Mouse (Mus musculus) Patski (cell line): ENCODE data around the gene Psip1. TPM values are rescaled to one million over a fixed set of nuclear protein-coding genes. Genes with fewer than 3 reads are reported as not detected.
"Not testable (repeated sequence)": the region's sequence is repeated elsewhere in the genome, so short reads cannot be mapped to it uniquely, and the experiment has no call there.

Experiments
- ATAC-seq: fragments of 100-300 bp; one replicate; pipeline ENCODE4 v1.8.0; 2021
- CTCF ChIA-PET: fragments of 350-600 bp; sonication (Branson Sonifier 250); formaldehyde crosslinking; loops from one replicate; lab custom pipeline; 2022; ENCODE audit warnings: inconsistent platforms; lab: Charles Lee
- POLR2A ChIA-PET: fragments of 350-600 bp; sonication (Branson Sonifier 250); formaldehyde crosslinking; loops from one replicate; lab custom pipeline; 2022; ENCODE audit warnings: antibody characterized with exemption, inconsistent platforms; lab: Charles Lee
- DNase-seq: peaks from one replicate; pipeline ENCODE4 v3.0.0-alpha.2; 2011; ENCODE audit warnings: low read depth, low spot score
- H3K27me3 ChIP-seq: fragments of 371-371 bp; one replicate; pipeline ENCODE4 v1.5.1; 2021
- CTCF ChIP-seq: fragments of 100-300 bp; IDR thresholded peaks from one replicate; pipeline ENCODE4 v1.5.1; 2021
- in situ Hi-C: fragments of 300-500 bp; cut with MboI; formaldehyde crosslinking; loops from 3 replicates; pipeline ENCODE4 v1.11.1; 2018; ENCODE audit warnings: low pct_unique_long_range_greater_than_20kb, mixed read lengths
- polyA plus RNA-seq: library from polyadenylated mRNA; unstranded; gene quantifications from one replicate; pipeline ENCODE4 v1.2.3, GENCODE M21; 2021

Gene Psip1
- polyA plus RNA-seq, 1 experiment from 2014 or later, result 97.9 TPM

DNA sequence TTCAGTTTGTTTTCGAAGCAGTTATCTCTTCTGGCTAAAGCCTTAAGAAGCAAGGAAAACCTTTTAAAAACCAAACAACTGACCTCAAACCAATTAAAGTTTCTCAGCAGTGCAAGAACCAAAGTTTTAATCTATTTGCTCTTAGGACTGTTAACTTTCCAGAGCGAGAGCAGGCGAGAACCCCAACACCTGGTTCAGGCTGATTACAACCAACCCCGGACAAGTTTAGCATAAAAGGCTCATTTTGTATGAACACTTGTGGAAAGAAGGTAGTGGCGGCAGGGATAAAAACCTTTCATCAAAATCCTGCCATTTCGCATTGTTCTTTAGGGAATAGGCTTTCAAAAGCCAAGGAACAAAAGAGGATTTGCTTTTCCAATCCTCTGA is 38.2 kb upstream of the Psip1 start:
- in situ Hi-C loops, result no loop called here
- POLR2A ChIA-PET, result interaction anchor here (0.8 kb wide), 2 partner anchors 9 to 37 kb away, joined by 3 read pairs; no protein-coding TSS in a partner anchor
- no peak for TF ChIP-seq CTCF
- CTCF ChIA-PET, result interaction anchor here (1.9 kb wide), 1 partner anchor 40 kb away, joined by 8 read pairs; no protein-coding TSS in a partner anchor
- DNase-seq (no peak), ATAC-seq (no peak)
- no peaks in the 10 kb centered on the region for H3K27me3 ChIP-seq

DNA sequence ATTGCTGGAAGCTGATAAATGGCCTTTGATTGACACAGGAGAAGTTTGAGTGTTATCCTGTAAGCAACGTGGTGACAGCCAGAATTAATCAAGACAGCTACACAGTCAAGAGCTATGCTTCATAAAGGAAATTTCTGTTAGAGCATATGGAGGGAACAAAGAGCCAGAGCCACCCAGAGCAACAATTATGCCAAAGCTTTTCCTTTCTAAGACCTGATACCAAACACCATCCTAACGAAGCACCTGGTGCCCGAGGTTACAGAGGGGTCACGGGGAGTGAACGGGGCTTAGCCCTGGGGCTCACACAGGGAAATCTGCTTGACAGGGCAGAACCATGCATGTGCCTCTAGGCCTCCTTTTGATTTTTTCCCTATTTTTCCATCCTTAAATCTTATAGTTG is 35.8 kb upstream of the Psip1 start:
- DNase-seq (no peak), ATAC-seq (no peak)
- no peaks in the 10 kb centered on the region for H3K27me3 ChIP-seq
- POLR2A ChIA-PET, result no interaction called here
- CTCF ChIA-PET, result interaction anchor here (1.8 kb wide), 1 partner anchor 7 kb away, joined by 5 read pairs; no protein-coding TSS in a partner anchor
- in situ Hi-C loops, result no loop called here
- TF ChIP-seq CTCF, result no peak

DNA sequence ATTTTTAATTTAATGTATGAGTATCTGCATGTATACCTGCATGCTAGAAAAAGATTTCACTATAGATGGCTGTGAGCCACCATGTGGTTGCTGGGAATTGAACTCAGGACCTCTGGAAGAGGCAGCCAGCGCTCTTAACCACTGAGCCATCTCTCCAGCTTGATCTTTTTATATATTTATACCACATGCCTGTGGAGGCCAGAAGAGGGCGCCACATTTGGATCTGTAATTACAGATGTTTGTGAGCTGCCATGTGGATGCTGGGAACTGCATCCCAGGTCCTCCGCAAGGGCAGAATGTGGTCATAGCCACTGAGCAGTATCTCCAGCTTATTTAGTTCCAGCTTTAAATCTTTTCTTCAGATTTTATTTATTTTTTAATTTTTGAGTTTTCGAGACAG is 34.0 kb upstream of the Psip1 start:
- CTCF ChIA-PET, result interaction anchor here (1.1 kb wide), 1 partner anchor 55 kb away, joined by 3 read pairs; no protein-coding TSS in a partner anchor
- no peak for TF ChIP-seq CTCF
- H3K27me3 ChIP-seq, result no peaks in the 10 kb centered on the region
- ATAC-seq, result no peak
- DNase-seq, result no peak
- in situ Hi-C loops, result no loop called here
- POLR2A ChIA-PET, result no interaction called here

DNA sequence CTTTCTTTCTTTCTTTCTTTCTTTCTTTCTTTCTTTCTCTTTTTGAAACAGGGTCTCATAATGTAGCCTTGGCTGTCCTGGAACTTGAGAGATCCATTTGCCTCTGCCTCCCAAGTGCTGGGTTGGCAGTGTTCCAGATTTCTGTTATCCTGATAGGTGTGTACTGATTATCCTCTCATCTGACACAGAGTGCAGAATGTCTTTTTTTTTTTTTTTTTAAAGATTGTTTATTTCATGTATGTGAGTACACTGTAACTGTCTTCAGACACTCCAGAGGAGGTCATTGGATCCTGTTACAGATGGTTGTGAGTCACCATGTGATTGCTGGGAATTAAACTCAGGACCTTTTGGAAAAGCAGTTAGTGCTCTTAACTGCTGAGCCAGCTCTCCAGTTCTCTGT is 33.5 kb upstream of the Psip1 start:
- no peak for DNase-seq
- POLR2A ChIA-PET, result no interaction called here

GRCm38 (mm10) chr4:83519148-83519547 is 32.9 kb upstream of the Psip1 start:
- ATAC-seq (no peak), DNase-seq (no peak)
- ChIA-PET POLR2A (no interaction called here), CTCF (interaction anchor here (1.1 kb wide), 1 partner anchor 56 kb away, joined by 3 read pairs; no protein-coding TSS in a partner anchor)
- H3K27me3 ChIP-seq, result no peaks in the 10 kb centered on the region
- in situ Hi-C loops, result no loop called here
- TF ChIP-seq CTCF, result no peak

More for the DNA sequence above, 33.5 kb upstream of the Psip1 start:
- no peaks in the 10 kb centered on the region for H3K27me3 ChIP-seq
- in situ Hi-C loops, result no loop called here
- no peak for TF ChIP-seq CTCF
- CTCF ChIA-PET, result interaction anchor here (1.1 kb wide), 1 partner anchor 56 kb away, joined by 3 read pairs; no protein-coding TSS in a partner anchor
- no peak for ATAC-seq

DNA sequence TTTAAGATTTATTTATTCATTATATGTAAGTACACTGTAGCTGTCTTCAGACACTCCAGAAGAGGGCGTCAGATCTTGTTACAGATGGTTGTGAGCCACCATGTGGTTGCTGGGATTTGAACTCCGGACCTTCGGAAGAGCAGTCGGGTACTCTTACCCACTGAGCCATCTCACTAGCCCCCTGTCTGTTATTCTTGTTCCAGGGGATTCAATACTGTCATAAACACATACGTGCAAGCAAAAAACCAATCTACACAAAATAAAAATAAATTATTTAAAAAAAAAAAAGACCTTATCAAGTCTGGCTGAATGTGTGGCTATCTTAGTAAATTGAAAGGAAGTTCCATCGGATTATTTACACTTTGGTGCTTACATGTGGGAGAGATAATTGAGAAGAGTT is 29.9 kb upstream of the Psip1 start:
- CTCF ChIA-PET, ATAC-seq, H3K27me3 ChIP-seq, DNase-seq, in situ Hi-C loops, POLR2A ChIA-PET: not testable (repeated sequence)

DNA sequence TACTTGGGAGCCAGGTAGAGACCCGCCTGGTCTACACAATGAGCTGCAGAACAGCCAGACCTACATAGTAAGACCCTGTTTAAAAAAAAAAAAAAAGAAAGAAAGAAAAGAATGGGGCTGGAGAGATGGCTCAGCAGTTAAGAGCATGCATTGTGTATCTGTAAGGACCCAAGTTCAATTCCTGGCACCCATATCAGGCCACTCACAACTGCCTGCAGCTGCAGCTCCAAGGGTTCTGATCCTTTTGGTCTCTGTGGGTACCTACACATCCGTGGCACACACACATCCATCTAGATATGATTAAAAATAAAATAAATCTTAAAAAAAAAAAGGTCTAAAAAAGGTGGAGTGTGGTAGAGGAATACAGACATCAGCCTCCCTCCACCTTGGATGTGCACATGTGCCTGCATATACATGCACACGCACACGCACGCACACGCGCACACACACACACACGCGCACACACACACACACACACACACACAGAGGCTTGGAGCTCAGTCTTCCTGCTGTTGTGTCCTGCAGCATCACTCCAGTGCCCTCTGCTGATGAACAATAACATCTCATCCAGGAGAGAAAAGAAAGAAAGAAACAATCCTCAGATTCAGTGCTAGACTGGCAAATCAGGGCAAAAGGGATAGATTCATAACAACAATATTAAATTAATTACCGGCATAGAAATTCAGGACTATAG is 28.9 kb upstream of the Psip1 start:
- ChIA-PET CTCF (interaction anchor here (1.3 kb wide), 1 partner anchor 8 kb away, joined by 5 read pairs; no protein-coding TSS in a partner anchor), POLR2A (no interaction called here)
- ATAC-seq (no peak), DNase-seq (no peak)
- no peaks in the 10 kb centered on the region for H3K27me3 ChIP-seq
- TF ChIP-seq CTCF, result no peak
- in situ Hi-C loops, result no loop called here

DNA sequence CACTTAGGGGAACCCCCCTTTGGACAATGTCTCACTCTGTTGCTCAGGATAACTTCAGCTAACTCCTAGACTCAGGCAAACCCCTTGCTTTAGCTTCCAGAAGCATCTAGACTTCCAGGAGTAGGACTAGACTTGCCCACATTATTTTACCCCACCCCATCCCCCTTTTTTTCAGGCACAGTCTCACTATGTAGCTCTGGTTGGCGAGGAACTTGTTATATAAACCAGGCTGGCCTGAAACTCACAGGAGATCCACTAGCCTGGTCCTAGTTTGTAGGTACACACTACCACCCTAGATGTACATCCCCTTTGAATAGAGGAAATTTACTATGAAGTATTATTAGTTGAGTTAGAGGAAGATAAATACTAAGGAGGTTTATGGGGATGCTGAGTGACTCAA is 27.9 kb upstream of the Psip1 start:
- ChIA-PET CTCF (interaction anchor here (1.3 kb wide), 1 partner anchor 9 kb away, joined by 5 read pairs; no protein-coding TSS in a partner anchor), POLR2A (no interaction called here)
- no peaks in the 10 kb centered on the region for H3K27me3 ChIP-seq
- ATAC-seq (no peak), DNase-seq (no peak)
- in situ Hi-C loops, result no loop called here
- no peak for TF ChIP-seq CTCF

GRCm38 (mm10) chr4:83512644-83513043 is 26.4 kb upstream of the Psip1 start:
- in situ Hi-C loops, result no loop called here
- H3K27me3 ChIP-seq, result no peaks in the 10 kb centered on the region
- TF ChIP-seq CTCF, result no peak
- no peak for ATAC-seq
- no peak for DNase-seq
- ChIA-PET CTCF (interaction anchor here (2.1 kb wide), 1 partner anchor 9 kb away, joined by 6 read pairs; no protein-coding TSS in a partner anchor), POLR2A (no interaction called here)

- ChIA-PET CTCF (interaction anchor here (2.1 kb wide), 1 partner anchor 9 kb away, joined by 6 read pairs; no protein-coding TSS in a partner anchor), POLR2A (no interaction called here)
- in situ Hi-C loops, result no loop called here
- ATAC-seq, result no peak
- no peak for TF ChIP-seq CTCF
- no peak for DNase-seq
- no peaks in the 10 kb centered on the region for H3K27me3 ChIP-seq
These were observed 26.0 kb upstream of the Psip1 start for GRCm38 (mm10) chr4:83512217-83512616.

DNA sequence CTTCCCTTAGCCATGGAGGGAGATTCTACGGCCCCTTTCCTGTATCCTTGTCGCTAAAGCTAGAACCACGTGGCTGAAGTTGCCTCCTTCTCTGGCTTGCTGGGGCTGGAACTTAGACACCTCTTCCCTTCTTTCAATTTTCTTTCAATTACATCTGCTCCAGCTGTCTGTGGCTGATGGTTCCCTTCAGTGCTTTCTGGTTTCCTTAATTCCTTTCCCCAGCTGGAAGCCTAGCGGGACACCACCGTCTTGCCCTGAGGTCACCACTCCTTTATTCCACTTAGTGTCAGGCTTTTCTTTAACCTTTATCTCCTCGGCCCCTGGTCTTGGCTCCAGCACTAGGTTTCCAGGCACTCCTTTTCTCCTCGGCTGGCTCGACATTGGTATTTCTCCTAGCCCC is 24.8 kb upstream of the Psip1 start:
- no peak for DNase-seq
- ChIA-PET POLR2A (interaction anchor here (0.6 kb wide), 1 partner anchor 403 kb away, joined by 5 read pairs; no protein-coding TSS in a partner anchor), CTCF (interaction anchor here (2.1 kb wide), 1 partner anchor 8 kb away, joined by 6 read pairs; no protein-coding TSS in a partner anchor)
- TF ChIP-seq CTCF, result no peak
- H3K27me3 ChIP-seq, result no peaks in the 10 kb centered on the region
- ATAC-seq, result no peak
- in situ Hi-C loops, result no loop called here
